Mouse (Mus musculus) bone marrow macrophage, adult 2 months (primary cell): ENCODE data around the gene Mdm2. TPM values are rescaled to one million over a fixed set of nuclear protein-coding genes. Genes with fewer than 3 reads are reported as not detected.

Experiments used
- H3K27ac ChIP-seq: 2 replicates; pipeline ENCODE4 v1.5.1; 2012; ENCODE audit warnings: low read depth, low read length; ENCODE audit not compliant: insufficient read depth
- H3K4me1 ChIP-seq: 2 replicates; pipeline ENCODE4 v1.6.1; 2012; ENCODE audit warnings: low read length; ENCODE audit not compliant: control insufficient read depth, insufficient read depth
- H3K4me3 ChIP-seq: 2 replicates; pipeline ENCODE4 v1.5.1; 2012; ENCODE audit warnings: mild to moderate bottlenecking, low read length, moderate library complexity; ENCODE audit not compliant: insufficient read depth
- CTCF ChIP-seq: IDR thresholded peaks from 2 replicates; pipeline ENCODE4 v1.5.1; 2012; ENCODE audit warnings: low read depth, mild to moderate bottlenecking, low read length, moderate library complexity
- POLR2A ChIP-seq: IDR thresholded peaks from 2 replicates; pipeline ENCODE4 v1.6.1; 2012; ENCODE audit warnings: mild to moderate bottlenecking, low read depth, low read length, borderline replicate concordance
- polyA plus RNA-seq: library from polyadenylated mRNA; stranded (reverse); fragments of >200 nt; gene quantifications from 2 replicates; pipeline ENCODE4 v1.2.4, GENCODE M21; 2012; ENCODE audit not compliant: missing spikeins, insufficient read depth, insufficient read length

The Mdm2 gene
- polyA plus RNA-seq, 1 experiment, result 95.5 TPM

GRCm38 (mm10) chr10:117650042-117650655 is 60.4 kb downstream of the Mdm2 start:
- TF ChIP-seq CTCF, result no peak
- TF ChIP-seq POLR2A, result no peak
- Histone ChIP-seq H3K4me1 (no peaks in the 10 kb centered on the region), H3K4me3 (no peak overlapping the region), H3K27ac (no peak overlapping the region)

- H3K4me3 ChIP-seq, result no peak overlapping the region
- no peak overlapping the region for H3K27ac ChIP-seq
- TF ChIP-seq CTCF (no peak), POLR2A (no peak)
- no peaks in the 10 kb centered on the region for H3K4me1 ChIP-seq
These were observed 61.1 kb downstream of the Mdm2 start for GRCm38 (mm10) chr10:117649292-117650041.

- TF ChIP-seq CTCF (no peak), POLR2A (no peak)
- Histone ChIP-seq H3K4me3 (no peak overlapping the region), H3K4me1 (no peaks in the 10 kb centered on the region), H3K27ac (no peak overlapping the region)
These were observed 61.9 kb downstream of the Mdm2 start for GRCm38 (mm10) chr10:117648643-117649042.

GRCm38 (mm10) chr10:117647964-117648472 is 62.5 kb downstream of the Mdm2 start:
- H3K27ac ChIP-seq, result no peak overlapping the region
- no peaks in the 10 kb centered on the region for H3K4me1 ChIP-seq
- no peak overlapping the region for H3K4me3 ChIP-seq
- no peak for TF ChIP-seq POLR2A
- TF ChIP-seq CTCF, result no peak

- Histone ChIP-seq H3K27ac (no peak overlapping the region), H3K4me3 (no peak overlapping the region), H3K4me1 (no peaks in the 10 kb centered on the region)
- TF ChIP-seq POLR2A, result no peak
- TF ChIP-seq CTCF, result no peak
These were observed 63.4 kb downstream of the Mdm2 start for GRCm38 (mm10) chr10:117647158-117647505.

- TF ChIP-seq CTCF, result no peak
- no peak for TF ChIP-seq POLR2A
- H3K27ac ChIP-seq, result no peak overlapping the region
- H3K4me3 ChIP-seq, result no peak overlapping the region
- H3K4me1 ChIP-seq, result no peaks in the 10 kb centered on the region
These were observed 63.9 kb downstream of the Mdm2 start for GRCm38 (mm10) chr10:117646482-117647157.

GRCm38 (mm10) chr10:117645487-117645964 is 65.0 kb downstream of the Mdm2 start:
- no peak overlapping the region for H3K4me3 ChIP-seq
- TF ChIP-seq CTCF (no peak), POLR2A (no peak)
- H3K27ac ChIP-seq, result no peak overlapping the region
- H3K4me1 ChIP-seq, result no peaks in the 10 kb centered on the region

GRCm38 (mm10) chr10:117644828-117645227 is 65.7 kb downstream of the Mdm2 start:
- no peak for TF ChIP-seq POLR2A
- TF ChIP-seq CTCF, result no peak
- Histone ChIP-seq H3K27ac (no peak overlapping the region), H3K4me1 (no peaks in the 10 kb centered on the region), H3K4me3 (no peak overlapping the region)

GRCm38 (mm10) chr10:117644429-117644748 is 66.2 kb downstream of the Mdm2 start:
- no peak for TF ChIP-seq POLR2A
- TF ChIP-seq CTCF, result no peak
- Histone ChIP-seq H3K27ac (no peak overlapping the region), H3K4me3 (no peak overlapping the region), H3K4me1 (no peaks in the 10 kb centered on the region)
